Mouse (Mus musculus) spleen, adult 2 months (tissue): ENCODE results near the gene Rad51b. TPM values are rescaled to one million over a fixed set of nuclear protein-coding genes. Genes with fewer than 3 reads are reported as not detected.

Experiments
- DNase-seq, 2 experiments: peaks; one replicate each; pipeline versions ENCODE4 v3.0.0 to v3.0.0-alpha.2; 2012 to 2021; ENCODE audit warnings: low spot score in 2 of 2, low read depth in 1 of 2
- H3K27ac ChIP-seq: fragments of 200-500 bp; 2 replicates; pipeline ENCODE4 v1.5.1; 2012; ENCODE audit warnings: low read length, inconsistent platforms; ENCODE audit not compliant: insufficient read depth
- H3K27me3 ChIP-seq: fragments of 200-500 bp; 2 replicates; pipeline ENCODE4 v1.6.1; 2012; ENCODE audit warnings: mild to moderate bottlenecking, moderate library complexity, low read length, inconsistent platforms; ENCODE audit not compliant: control insufficient read depth, insufficient read depth
- H3K36me3 ChIP-seq: fragments of 200-500 bp; 2 replicates; pipeline ENCODE4 v1.6.1; 2012; ENCODE audit warnings: mild to moderate bottlenecking, low read length, inconsistent platforms; ENCODE audit not compliant: control insufficient read depth, insufficient read depth
- H3K4me1 ChIP-seq: fragments of 200-500 bp; 2 replicates; pipeline ENCODE4 v1.6.1; 2011; ENCODE audit warnings: inconsistent platforms; ENCODE audit not compliant: control insufficient read depth, insufficient read depth, insufficient read length
- H3K4me3 ChIP-seq: fragments of 200-500 bp; 2 replicates; pipeline ENCODE4 v1.5.1; 2011; ENCODE audit warnings: mild to moderate bottlenecking, inconsistent platforms; ENCODE audit not compliant: insufficient read depth, insufficient read length; ENCODE audit errors: extremely low read depth
- CTCF ChIP-seq: fragments of 200-500 bp; IDR thresholded peaks from 2 replicates; pipeline ENCODE4 v1.5.1; 2011; ENCODE audit warnings: mild to moderate bottlenecking, inconsistent platforms; ENCODE audit not compliant: insufficient read depth, insufficient read length, insufficient replicate concordance; ENCODE audit errors: extremely low read depth
- POLR2A ChIP-seq: fragments of 200-500 bp; IDR thresholded peaks from 2 replicates; pipeline ENCODE4 v1.6.1; 2011; ENCODE audit warnings: low read depth, low read length, inconsistent platforms
- WGBS: fragments of 180-500 bp; shearing (Covaris S2); methylation state at CpG from one replicate; pipeline ENCODE4 v1.1.7; 2018; 5-methylcytosine and 5-hydroxymethylcytosine counted together
- polyA plus RNA-seq: library from polyadenylated mRNA; depleted of rRNA; stranded (reverse); fragments of >200 nt; gene quantifications from 2 replicates; pipeline ENCODE4 v1.2.3, GENCODE M21; 2012

Gene Rad51b
- polyA plus RNA-seq, 1 experiment = 0.26 TPM

GRCm38 (mm10) chr12:79347643-79348042 lies 50.6 kb downstream of the Rad51b start:
- Histone ChIP-seq H3K4me3 (no peak overlapping the region), H3K27ac (no peak overlapping the region), H3K36me3 (no peaks in the 10 kb centered on the region), H3K4me1 (no peaks in the 10 kb centered on the region), H3K27me3 (no peaks in the 10 kb centered on the region)
- DNase-seq = peak; percentile 20 to 40
- WGBS = 25% methylated on average over 6 of the region's 6 CpGs
- TF ChIP-seq CTCF (peak; percentile 22; the same call in 1 of the 2 replicates), POLR2A (no peak)

- Histone ChIP-seq H3K27ac (no peak overlapping the region), H3K36me3 (no peaks in the 10 kb centered on the region), H3K4me1 (no peaks in the 10 kb centered on the region), H3K4me3 (no peak overlapping the region), H3K27me3 (no peaks in the 10 kb centered on the region)
- no peak for DNase-seq
- TF ChIP-seq POLR2A (no peak), CTCF (no peak)
- WGBS = 92% methylated on average over 7 of the region's 7 CpGs
These were observed 54.4 kb downstream of the Rad51b start for GRCm38 (mm10) chr12:79351461-79351860.

- H3K4me3 ChIP-seq = no peak overlapping the region
- H3K27me3 ChIP-seq = no peaks in the 10 kb centered on the region
- DNase-seq = no peak
- H3K36me3 ChIP-seq = no peaks in the 10 kb centered on the region
- WGBS = 60% methylated on average over 3 of the region's 3 CpGs
- no peak overlapping the region for H3K27ac ChIP-seq
- no peak for TF ChIP-seq CTCF
- no peak for TF ChIP-seq POLR2A
- no peaks in the 10 kb centered on the region for H3K4me1 ChIP-seq
These were observed 55.1 kb downstream of the Rad51b start for GRCm38 (mm10) chr12:79352086-79352741.

- no peak overlapping the region for H3K4me3 ChIP-seq
- 67% methylated on average over 3 of the region's 3 CpGs for WGBS
These were observed 55.6 kb downstream of the Rad51b start for GRCm38 (mm10) chr12:79352742-79353114.

GRCm38 (mm10) chr12:79353356-79353755 lies 56.3 kb downstream of the Rad51b start:
- no peak for DNase-seq
- 91% methylated on average over 5 of the region's 5 CpGs for WGBS
- Histone ChIP-seq H3K27me3 (no peaks in the 10 kb centered on the region), H3K4me3 (no peak overlapping the region), H3K4me1 (no peaks in the 10 kb centered on the region), H3K36me3 (no peaks in the 10 kb centered on the region), H3K27ac (no peak overlapping the region)
- TF ChIP-seq CTCF (no peak), POLR2A (no peak)

More at GRCm38 (mm10) chr12:79352742-79353114, 55.6 kb downstream of the Rad51b start:
- H3K4me1 ChIP-seq = no peaks in the 10 kb centered on the region
- H3K27me3 ChIP-seq = no peaks in the 10 kb centered on the region
- DNase-seq = no peak
- H3K27ac ChIP-seq = no peak overlapping the region
- no peaks in the 10 kb centered on the region for H3K36me3 ChIP-seq
- TF ChIP-seq POLR2A = no peak
- TF ChIP-seq CTCF = no peak

- no peak for DNase-seq
- Histone ChIP-seq H3K27ac (no peak overlapping the region), H3K27me3 (no peaks in the 10 kb centered on the region), H3K4me3 (no peak overlapping the region), H3K36me3 (no peaks in the 10 kb centered on the region), H3K4me1 (no peaks in the 10 kb centered on the region)
- no peak for TF ChIP-seq CTCF
- TF ChIP-seq POLR2A = no peak
- WGBS = 85% methylated on average over 7 of the region's 7 CpGs
These were observed 57.5 kb downstream of the Rad51b start for GRCm38 (mm10) chr12:79354621-79355020.

- H3K4me3 ChIP-seq = no peak overlapping the region
- no peaks in the 10 kb centered on the region for H3K27me3 ChIP-seq
- no peak for DNase-seq
- H3K36me3 ChIP-seq = no peaks in the 10 kb centered on the region
- 79% methylated on average over 4 of the region's 4 CpGs for WGBS
- no peaks in the 10 kb centered on the region for H3K4me1 ChIP-seq
- TF ChIP-seq POLR2A (no peak), CTCF (no peak)
- no peak overlapping the region for H3K27ac ChIP-seq
These were observed 59.1 kb downstream of the Rad51b start for GRCm38 (mm10) chr12:79356138-79356537.
